Mouse (Mus musculus) ES-E14 (cell line): ENCODE results near the gene Prss56. TPM values are rescaled to one million over a fixed set of nuclear protein-coding genes. Genes with fewer than 3 reads are reported as not detected.

Experiments
- DNase-seq: peaks from one replicate; pipeline ENCODE4 v3.0.0-alpha.2; 2013; ENCODE audit warnings: low read depth, low spot score
- H3K27ac ChIP-seq: 2 replicates; pipeline ENCODE4 v1.5.1; 2012; ENCODE audit warnings: low read depth, mild to moderate bottlenecking, low read length, moderate library complexity, mixed read lengths; ENCODE audit not compliant: poor library complexity, insufficient read depth, severe bottlenecking
- H3K36me3 ChIP-seq: 2 replicates; pipeline ENCODE4 v1.6.1; 2012; ENCODE audit warnings: mild to moderate bottlenecking, low read length, moderate library complexity, mixed read lengths; ENCODE audit not compliant: control insufficient read depth, poor library complexity, insufficient read depth, severe bottlenecking
- H3K4me1 ChIP-seq, 2 experiments: fragments of 150-350 bp in 1 of 2; sonication (generic) in 1 of 2; 2 replicates each; pipeline ENCODE4 v1.6.1; 2012; ENCODE audit warnings: low read length in 2 of 2, mild to moderate bottlenecking in 1 of 2, mixed read lengths in 1 of 2; ENCODE audit not compliant: control insufficient read depth in 2 of 2, insufficient read depth in 2 of 2, poor library complexity in 1 of 2
- H3K4me3 ChIP-seq, 2 experiments: fragments of 150-350 bp in 1 of 2; sonication (generic) in 1 of 2; 2 replicates each; pipeline ENCODE4 v1.5.1; 2012; ENCODE audit warnings: low read length in 2 of 2, low read depth in 1 of 2, mild to moderate bottlenecking in 1 of 2, mixed read lengths in 1 of 2; ENCODE audit not compliant: insufficient read depth in 1 of 2, poor library complexity in 1 of 2, severe bottlenecking in 1 of 2
- H3K9ac ChIP-seq: 2 replicates; pipeline ENCODE4 v1.6.1; 2012; ENCODE audit warnings: low read depth, mild to moderate bottlenecking, low read length, mixed read lengths; ENCODE audit not compliant: poor library complexity, insufficient read depth, severe bottlenecking
- H3K9me3 ChIP-seq: fragments of 150-350 bp; sonication (generic); 2 replicates; pipeline ENCODE4 v1.6.1; 2012; ENCODE audit warnings: low read depth, mild to moderate bottlenecking, low read length; ENCODE audit not compliant: control insufficient read depth, insufficient read depth
- CHD2 ChIP-seq: IDR thresholded peaks from 2 replicates; pipeline ENCODE4 v1.6.1; 2014; ENCODE audit warnings: mild to moderate bottlenecking, low read depth, low read length, inconsistent platforms
- HCFC1 ChIP-seq: IDR thresholded peaks from 2 replicates; pipeline ENCODE4 v1.6.1; 2012; ENCODE audit warnings: low read length, inconsistent platforms, borderline replicate concordance; ENCODE audit not compliant: insufficient read depth
- MAFK ChIP-seq: IDR thresholded peaks from 2 replicates; pipeline ENCODE4 v1.6.1; 2014; ENCODE audit warnings: mild to moderate bottlenecking, low read depth, low read length, inconsistent platforms; ENCODE audit not compliant: insufficient read depth
- ZC3H11A ChIP-seq: IDR thresholded peaks from 2 replicates; pipeline ENCODE4 v1.6.1; 2012; ENCODE audit warnings: low read depth, mild to moderate bottlenecking, inconsistent platforms, low read length, borderline replicate concordance
- ZNF384 ChIP-seq: IDR thresholded peaks from 2 replicates; pipeline ENCODE4 v1.6.1; 2012; ENCODE audit warnings: low read depth, low read length, inconsistent platforms
- in situ Hi-C, 2 experiments: fragments of 600-800 bp; cut with MboI; formaldehyde crosslinking; loops; one replicate each; pipeline ENCODE4 v1.15.1; 2025; ENCODE audit warnings: low sequenced_read_pairs in 2 of 2, inconsistent platforms in 1 of 2; ENCODE audit not compliant: unreplicated experiment in 2 of 2
- total RNA-seq: library from RNA; depleted of rRNA; stranded (reverse); fragments of 300-350 nt; gene quantifications from 2 replicates; pipeline ENCODE4 v1.2.3, GENCODE M21; 2012

The Prss56 gene
- total RNA-seq, 1 experiment: 0.36 TPM

DNA sequence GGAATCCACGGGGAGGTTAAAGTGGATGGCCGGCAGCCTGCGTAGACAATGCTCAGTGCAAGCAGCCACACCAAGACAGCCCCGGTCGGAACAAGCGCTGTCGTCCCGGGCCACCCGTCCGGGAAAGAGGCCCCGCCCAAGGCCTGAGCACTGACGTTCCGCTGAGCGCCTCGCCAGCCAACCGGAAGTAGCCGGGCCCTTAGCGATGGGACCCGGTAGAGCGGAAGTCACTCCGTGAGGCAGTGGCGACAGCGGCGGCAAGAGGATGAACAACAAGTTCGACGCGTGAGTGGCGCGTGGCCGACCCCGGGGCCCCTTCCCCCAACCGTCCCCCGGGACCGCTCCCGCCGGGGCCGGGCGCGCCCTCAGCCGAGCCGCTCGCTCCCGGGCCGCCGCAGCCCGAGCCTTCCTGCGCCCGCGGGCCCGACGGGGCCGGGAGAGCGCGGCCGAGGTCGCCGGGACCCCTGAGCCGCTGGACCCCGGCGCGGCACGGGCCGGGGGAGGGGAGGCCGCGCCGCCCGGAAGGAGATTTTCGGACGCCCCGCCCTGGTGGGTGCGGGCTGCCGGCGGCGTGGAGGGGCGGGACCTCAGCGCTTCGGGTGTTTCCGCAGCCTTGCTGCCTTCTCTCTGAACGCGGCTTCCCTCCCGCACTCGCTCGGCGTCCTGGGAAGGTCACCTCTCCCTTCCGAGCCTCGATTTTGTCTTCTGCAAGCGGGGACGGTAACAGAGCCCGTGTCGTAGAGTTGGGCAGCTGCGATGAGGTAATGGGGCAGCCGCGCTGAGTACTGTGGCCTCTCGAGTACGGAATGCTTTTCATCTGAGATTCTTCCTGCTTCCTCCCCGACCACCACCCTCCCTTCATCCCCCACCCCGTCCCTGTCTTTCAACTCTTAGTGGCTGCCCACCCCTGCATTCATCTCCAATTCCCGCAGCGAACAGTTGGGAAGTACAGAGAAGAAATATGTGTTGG is 30.9 kb downstream of the Prss56 start, which contains the start of gene Eif4e2:
TSS of gene Eif4e2 (plus strand) at position 180 of the 970 bp plus-strand sequence.
- in situ Hi-C loops: no loop called here
- Histone ChIP-seq H3K4me3 (peak within 1 kb of the TSS; percentile 91 to 98), H3K9ac (peak within 1 kb of the TSS; percentile 99), H3K9me3 (no peaks in the 10 kb centered on the region), H3K36me3 (peaks cover 3% of the 10 kb centered on the region; the same call in 1 of the 2 replicates), H3K27ac (peak within 1 kb of the TSS; percentile 99), H3K4me1 (peaks cover 7 to 9% of the 10 kb centered on the region in 2 experiments; a peak in 3 of 4 replicates)
- TF ChIP-seq ZNF384: no peak
- TF ChIP-seq CHD2: no peak
- peak; percentile 83 for TF ChIP-seq HCFC1
- no peak for TF ChIP-seq MAFK
- no peak for TF ChIP-seq ZC3H11A
- DNase-seq: peak; percentile 87

DNA sequence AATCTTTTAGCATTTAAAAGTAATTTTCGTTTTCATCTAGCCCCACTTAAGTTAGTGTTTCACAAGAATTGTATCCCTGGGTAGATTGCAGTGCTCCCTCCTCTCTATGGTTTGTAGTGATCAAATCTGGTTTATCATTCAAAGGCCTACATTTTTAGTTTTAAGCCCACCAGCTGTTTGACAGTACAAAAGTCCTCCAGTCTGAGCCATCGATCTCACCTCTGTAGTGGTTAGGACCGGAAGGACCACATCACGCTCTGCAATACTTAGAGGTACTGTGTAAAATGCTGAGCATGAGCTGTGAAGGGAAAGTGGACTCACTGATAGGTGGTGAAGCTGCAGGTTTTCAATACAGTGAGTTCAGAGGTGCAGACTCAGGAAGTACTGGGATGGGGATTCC is 31.6 kb downstream of the Prss56 start:
- in situ Hi-C loops: no loop called here
- Histone ChIP-seq H3K9me3 (no peaks in the 10 kb centered on the region), H3K27ac (peak overlapping the region; percentile 99; the same call in 1 of the 2 replicates), H3K9ac (peak overlapping the region; percentile 99), H3K4me3 (peak overlapping the region; percentile 91 to 98), H3K4me1 (peaks cover 7 to 10% of the 10 kb centered on the region in 2 experiments; a peak in 3 of 4 replicates), H3K36me3 (peaks cover 6% of the 10 kb centered on the region)
- no peak for TF ChIP-seq ZNF384
- no peak for TF ChIP-seq HCFC1
- TF ChIP-seq CHD2: no peak
- no peak for TF ChIP-seq ZC3H11A
- no peak for TF ChIP-seq MAFK
- no peak for DNase-seq

DNA sequence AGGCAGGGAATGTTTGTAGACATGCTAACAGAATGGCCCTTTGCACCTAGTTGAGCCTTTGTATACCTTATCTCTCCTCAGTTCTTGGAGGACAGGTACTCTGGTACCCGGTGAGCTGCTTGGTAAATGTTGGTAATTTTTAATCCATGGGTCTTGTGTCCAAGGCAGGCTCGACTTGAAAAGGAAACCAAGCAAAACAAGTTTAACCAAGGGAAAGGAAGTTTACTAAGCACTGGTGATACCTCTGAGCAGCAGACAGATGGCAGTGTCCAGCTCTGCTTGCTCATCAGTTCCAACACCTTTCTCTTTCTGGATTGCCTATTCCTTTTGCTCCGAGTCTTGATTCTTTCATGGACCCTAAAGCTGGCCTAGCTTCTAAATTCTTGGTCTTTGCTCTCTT is 34.8 kb downstream of the Prss56 start:
- Histone ChIP-seq H3K9ac (peak overlapping the region; percentile 19; the same call in 1 of the 2 replicates), H3K4me3 (0 out of 4 replicates have a peak overlapping the region, but pooled peaks have one; percentile 4 to 9), H3K36me3 (peaks cover 27% of the 10 kb centered on the region), H3K27ac (peak overlapping the region; percentile 47; the same call in 1 of the 2 replicates), H3K9me3 (no peaks in the 10 kb centered on the region), H3K4me1 (peaks cover 7 to 10% of the 10 kb centered on the region in 2 experiments; a peak in 3 of 4 replicates)
- TF ChIP-seq MAFK (peak; percentile 78), ZC3H11A (no peak)
- DNase-seq: no peak
- in situ Hi-C loops: no loop called here

DNA sequence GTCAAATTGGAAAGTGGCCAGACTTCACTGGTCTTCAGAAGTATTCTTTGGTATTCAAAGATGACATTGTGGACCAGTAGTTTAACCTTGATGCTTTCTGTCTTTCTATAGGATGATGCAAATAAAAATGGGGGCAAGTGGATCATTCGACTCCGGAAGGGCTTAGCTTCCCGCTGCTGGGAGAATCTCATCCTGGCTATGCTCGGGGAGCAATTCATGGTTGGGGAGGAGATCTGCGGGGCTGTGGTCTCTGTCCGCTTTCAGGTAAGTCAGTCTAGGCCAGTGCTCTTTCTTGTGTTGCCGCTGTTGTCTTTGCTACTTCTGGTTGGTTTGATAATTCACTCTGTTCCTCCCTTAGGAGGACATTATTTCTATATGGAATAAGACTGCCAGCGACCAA is 42.6 kb downstream of the Prss56 start:
- TF ChIP-seq MAFK: no peak
- TF ChIP-seq ZNF384: no peak
- TF ChIP-seq HCFC1: no peak
- no peak for TF ChIP-seq ZC3H11A
- TF ChIP-seq CHD2: no peak
- Histone ChIP-seq H3K9ac (peak overlapping the region; percentile 46), H3K4me1 (peaks cover 34 to 35% of the 10 kb centered on the region in 2 experiments), H3K9me3 (no peaks in the 10 kb centered on the region), H3K27ac (peak overlapping the region; percentile 98), H3K4me3 (peak overlapping the region; percentile 34 to 51), H3K36me3 (peaks cover 54% of the 10 kb centered on the region)
- in situ Hi-C loops: no loop called here
- DNase-seq: no peak
